Mouse (Mus musculus): ENCODE results near the gene Ly9. TPM values are rescaled to one million over a fixed set of nuclear protein-coding genes. Genes with fewer than 3 reads are reported as not detected.

The Ly9 gene
- total RNA-seq, 2 experiments from 2014 or later = 0.89 to 3.0 TPM

Small RNAs within 50 kb of the gene (microRNA-seq; reads per million reads assigned to microRNA genes)
- gene Mir7683 (ENCODE audit: borderline number of aligned reads in 2 of 2) = 0 reads per million in 2 experiments

Other genes starting within 250 kb of the Ly9 start
- gene Klhdc9, start 246.6 kb downstream of the Ly9 start, total RNA-seq (2021) = 1 to 10 TPM; 1.3 to 2.4 TPM
- under 1 TPM; 0.20 to 0.45 TPM for gene Nectin4, start 237.3 kb downstream of the Ly9 start, total RNA-seq (2021)
- 1 to 10 TPM; 3.6 to 6.8 TPM for gene Arhgap30, start 218.5 kb downstream of the Ly9 start, total RNA-seq (2021)
- gene Usf1, start 196.1 kb downstream of the Ly9 start, total RNA-seq (2021) = 10 to 100 TPM; 51.7 to 53.5 TPM
- 1 to 10 TPM; 3.1 to 4.0 TPM for gene Tstd1, start 188.5 kb downstream of the Ly9 start, total RNA-seq (2021)
- gene F11r, start 169.9 kb downstream of the Ly9 start, total RNA-seq (2021) = 10 to 100 TPM; 29.3 to 36.4 TPM
- gene Alyref2, start 103.9 kb downstream of the Ly9 start, total RNA-seq (2021) = 1 to 10 TPM; 5.7 to 6.5 TPM
- gene Itln1, start 72.1 kb downstream of the Ly9 start, total RNA-seq (2021) = not detected
- gene Cd244a, start 48.2 kb downstream of the Ly9 start, total RNA-seq (2021) = under 1 TPM; 0.50 to 0.80 TPM
- 1 to 10 TPM in 1 of 2 experiments, under 1 TPM in 1; 0.66 to 3.0 TPM for gene Slamf7, start 45.6 kb upstream of the Ly9 start, total RNA-seq (2021)
- 1 to 10 TPM; 2.4 to 5.6 TPM for gene Cd48, start 74.6 kb upstream of the Ly9 start, total RNA-seq (2021)
- under 1 TPM in 1 of 2 experiments, not detected in 1; 0.19 TPM for gene Slamf1, start 159.7 kb upstream of the Ly9 start, total RNA-seq (2021)
- 10 to 100 TPM in 1 of 2 experiments, 1 to 10 TPM in 1; 3.7 to 11.1 TPM for gene Cd84, start 232.3 kb upstream of the Ly9 start, total RNA-seq (2021)